Comparison of ENCODE assay signal across 15 mouse cellular contexts in genomic region chr7:25087256-25087912, GRCm38 (mm10). TPM values are rescaled to one million over a fixed set of nuclear protein-coding genes. Genes with fewer than 3 reads are reported as not detected.
A peak's percentile ranks its signal among the peaks of the same experiment; 100 is the strongest.
DNase-seq lines count a peak whose midpoint lies in the region; ATAC-seq lines count a peak whose summit lies in the region.
"Had no signal": no experiment of that assay in that cellular context is flagged by ENCODE, and none has a peak within 500 bp of the region (broad histone marks: within the 10 kb centered on the region; RNA-seq: fewer than 3 reads in every experiment).

No protein-coding gene starts in this region.

- 68% methylated on average over 10 of the region's 10 CpGs for WGBS in neural tube, embryonic 15.5 days
- WGBS in forebrain, embryonic 12.5 days = 65% methylated on average over 10 of the region's 10 CpGs
- 51% methylated on average over 10 of the region's 10 CpGs for WGBS in midbrain, embryonic 15.5 days

- H3K9ac ChIP-seq in neural tube, embryonic 15.5 days (replicated peaks) = no peak overlapping the region
- H3K9ac ChIP-seq in forebrain, embryonic 12.5 days = no peak overlapping the region
- H3K9ac ChIP-seq in midbrain, embryonic 15.5 days = no peak overlapping the region
- H3K9ac ChIP-seq: liver, postnatal 0 days had no signal

- 0 out of 2 replicates have a peak, but pooled peaks have one; percentile 16 for ATAC-seq in neural tube, embryonic 15.5 days (ENCODE audit: low FRiP score)
- 0 out of 2 replicates have a peak, but pooled peaks have one; percentile 20 for ATAC-seq in forebrain, embryonic 12.5 days (ENCODE audit: low FRiP score)
- ATAC-seq in midbrain, embryonic 15.5 days (replicated peaks) = peak; percentile 30; the same call in 1 of the 2 replicates
- ATAC-seq: liver, postnatal 0 days had no signal

- H3K36me3 ChIP-seq in neural tube, embryonic 15.5 days = peaks cover 37% of the 10 kb centered on the region
- H3K36me3 ChIP-seq in forebrain, embryonic 12.5 days (replicated peaks) = peaks cover 40% of the 10 kb centered on the region
- H3K36me3 ChIP-seq in midbrain, embryonic 15.5 days (replicated peaks) = peaks cover 18% of the 10 kb centered on the region; the same call in 1 of the 2 replicates

- H3K27ac ChIP-seq in neural tube, embryonic 15.5 days (replicated peaks) = no peak overlapping the region
- H3K27ac ChIP-seq in forebrain, embryonic 12.5 days = peak overlapping the region; percentile 31; the same call in 1 of the 2 replicates
- no peak overlapping the region for H3K27ac ChIP-seq in midbrain, embryonic 15.5 days

- H3K27me3 ChIP-seq in neural tube, embryonic 15.5 days (replicated peaks) = no peaks in the 10 kb centered on the region
- H3K27me3 ChIP-seq in forebrain, embryonic 12.5 days = no peaks in the 10 kb centered on the region
- H3K27me3 ChIP-seq in midbrain, embryonic 15.5 days (replicated peaks) = no peaks in the 10 kb centered on the region
- H3K27me3 ChIP-seq: megakaryocyte, embryonic 14.5 days had no signal

- H3K4me1 ChIP-seq in neural tube, embryonic 15.5 days = 0 out of 2 replicates have a peak, but pooled peaks cover 5% of the 10 kb centered on the region
- H3K4me1 ChIP-seq in forebrain, embryonic 12.5 days = peaks cover 17% of the 10 kb centered on the region
- H3K4me1 ChIP-seq in midbrain, embryonic 15.5 days = no peaks in the 10 kb centered on the region; the same call in 1 of the 2 replicates

- DNase-seq in cerebellum, adult 11-12 months = peak; percentile 20
- DNase-seq in cerebellum, postnatal 4 days (ENCODE audit: low spot score in 2 of 2) = no peak
- no peak for DNase-seq in neural tube, embryonic 10.5 days (ENCODE audit: extremely low spot score, low spot score)
- DNase-seq in cerebellum, adult 18-20 months = no peak
- no peak for DNase-seq in layer of hippocampus, adult 9-11 months
- DNase-seq: cerebellum, postnatal 10 days; gastrocnemius, postnatal 36 days; heart, postnatal 10 days; kidney, postnatal 14 days; liver, postnatal 0 days; spleen, adult 18-20 months had no signal

- no peak overlapping the region for H3K4me2 ChIP-seq in neural tube, embryonic 15.5 days
- no peak overlapping the region for H3K4me2 ChIP-seq in forebrain, embryonic 12.5 days
- no peak overlapping the region for H3K4me2 ChIP-seq in midbrain, embryonic 15.5 days

- H3K4me3 ChIP-seq in neural tube, embryonic 15.5 days (replicated peaks) = no peak overlapping the region
- H3K4me3 ChIP-seq in forebrain, embryonic 12.5 days (replicated peaks) = no peak overlapping the region
- H3K4me3 ChIP-seq in midbrain, embryonic 15.5 days = no peak overlapping the region
- H3K4me3 ChIP-seq: megakaryocyte, embryonic 14.5 days had no signal

- no peaks in the 10 kb centered on the region for H3K9me3 ChIP-seq in neural tube, embryonic 15.5 days (replicated peaks)
- H3K9me3 ChIP-seq in forebrain, embryonic 12.5 days = no peaks in the 10 kb centered on the region
- no peaks in the 10 kb centered on the region for H3K9me3 ChIP-seq in midbrain, embryonic 15.5 days
- H3K9me3 ChIP-seq: megakaryocyte, embryonic 14.5 days had no signal

RNA-seq across cellular contexts. Expression of gene Zfp574, which starts 15.0 kb away (rescaled TPM):
- polyA plus RNA-seq in neural tube, embryonic 15.5 days (2015; fragmentation: Nextera tagmentation; extraction: Ambion mirVana) = 31.6 TPM in 2 replicates
- 39.7 and 41.2 TPM in 2 replicates for polyA plus RNA-seq in forebrain, embryonic 12.5 days (2016; fragmentation: Nextera tagmentation; extraction: Ambion mirVana)
- polyA plus RNA-seq in midbrain, embryonic 15.5 days (2015; fragmentation: Nextera tagmentation; extraction: Ambion mirVana) = 39.1 and 41.3 TPM in 2 replicates

RNA-seq across cellular contexts. Expression of gene Grik5, which starts 15.2 kb away (rescaled TPM):
- 14.9 and 17.8 TPM in 2 replicates for polyA plus RNA-seq in neural tube, embryonic 15.5 days (2015; fragmentation: Nextera tagmentation; extraction: Ambion mirVana)
- 14.3 and 18.1 TPM in 2 replicates for polyA plus RNA-seq in forebrain, embryonic 12.5 days (2016; fragmentation: Nextera tagmentation; extraction: Ambion mirVana)
- 19.5 and 22.1 TPM in 2 replicates for polyA plus RNA-seq in midbrain, embryonic 15.5 days (2015; fragmentation: Nextera tagmentation; extraction: Ambion mirVana)
